Mouse (Mus musculus) liver, embryonic 14.5 days (tissue): ENCODE measurements around the gene Wnk2.

Experiments used
- CTCF ChIP-seq: IDR thresholded peaks from 2 replicates; pipeline ENCODE4 v1.5.1; 2016; ENCODE audit warnings: antibody characterized with exemption, low read depth, control low read depth
- EP300 ChIP-seq: IDR thresholded peaks from 2 replicates; pipeline ENCODE4 v1.6.1; 2016; ENCODE audit warnings: antibody characterized with exemption, low read depth

GRCm38 (mm10) chr13:49100417-49100816 is 47.4 kb downstream of the Wnk2 start:
- TF ChIP-seq CTCF, result no peak
- no peak for TF ChIP-seq EP300
